In genomic region chr12:79986241-79986976, GRCm38 (mm10) we compare ENCODE assay signal across 8 mouse cellular contexts.
A peak's percentile ranks its signal among the peaks of the same experiment; 100 is the strongest.
DNase-seq lines count a peak whose midpoint lies in the region; ATAC-seq and TF ChIP-seq lines count a peak whose summit lies in the region.
"Had no signal": no experiment of that assay in that cellular context is flagged by ENCODE, and none has a peak within 500 bp of the region (broad histone marks: within the 10 kb centered on the region; RNA-seq: fewer than 3 reads in every experiment).

No protein-coding gene starts in this region.

- H3K27me3 ChIP-seq in lung, embryonic 14.5 days (ENCODE audit: insufficient read depth, low read length): no peaks in the 10 kb centered on the region
- no peaks in the 10 kb centered on the region for H3K27me3 ChIP-seq in heart, embryonic 13.5 days (replicated peaks)
- H3K27me3 ChIP-seq in limb, embryonic 10.5 days (ENCODE audit: low read depth, poor library complexity, severe bottlenecking): no peaks in the 10 kb centered on the region
- no peaks in the 10 kb centered on the region for H3K27me3 ChIP-seq in neural tube, embryonic 15.5 days (replicated peaks)

- peak; percentile 84 for ATAC-seq in lung, embryonic 14.5 days (ENCODE audit: insufficient read depth)
- no peak for ATAC-seq in heart, embryonic 13.5 days (ENCODE audit: extremely low read depth, insufficient number of reproducible peaks, low FRiP score, low TSS enrichment)
- no peak for ATAC-seq in neural tube, embryonic 15.5 days (ENCODE audit: low FRiP score)
- no peak for ATAC-seq in monocyte, adult 5-6 weeks (replicated peaks; ENCODE audit: insufficient number of reproducible peaks, low FRiP score, low TSS enrichment, poor library complexity, severe bottlenecking)

- H3K4me3 ChIP-seq in lung, embryonic 14.5 days (ENCODE audit: low read depth, low read length): no peak overlapping the region
- no peak overlapping the region for H3K4me3 ChIP-seq in heart, embryonic 13.5 days
- H3K4me3 ChIP-seq in limb, embryonic 10.5 days: no peak overlapping the region
- H3K4me3 ChIP-seq in neural tube, embryonic 15.5 days (replicated peaks): no peak overlapping the region
- H3K4me3 ChIP-seq: layer of hippocampus, adult 2 months had no signal

- H3K36me3 ChIP-seq in lung, embryonic 14.5 days (ENCODE audit: insufficient read depth): no peaks in the 10 kb centered on the region
- no peaks in the 10 kb centered on the region for H3K36me3 ChIP-seq in heart, embryonic 13.5 days
- no peaks in the 10 kb centered on the region for H3K36me3 ChIP-seq in limb, embryonic 10.5 days
- no peaks in the 10 kb centered on the region for H3K36me3 ChIP-seq in neural tube, embryonic 15.5 days

- WGBS in lung, embryonic 14.5 days: 9% methylated on average over 9 of the region's 9 CpGs
- WGBS in heart, embryonic 13.5 days: 21% methylated on average over 9 of the region's 9 CpGs
- WGBS in limb, embryonic 10.5 days: 29% methylated on average over 9 of the region's 9 CpGs
- WGBS in neural tube, embryonic 15.5 days: 48% methylated on average over 9 of the region's 9 CpGs

- H3K9ac ChIP-seq in lung, embryonic 14.5 days: no peak overlapping the region; the same call in 1 of the 2 replicates
- peak overlapping the region; percentile 35 for H3K9ac ChIP-seq in heart, embryonic 13.5 days
- no peak overlapping the region for H3K9ac ChIP-seq in neural tube, embryonic 15.5 days (replicated peaks)

- H3K4me1 ChIP-seq in lung, embryonic 14.5 days (ENCODE audit: insufficient read depth): peaks cover 58% of the 10 kb centered on the region
- H3K4me1 ChIP-seq in heart, embryonic 13.5 days: peaks cover 83% of the 10 kb centered on the region
- H3K4me1 ChIP-seq in limb, embryonic 10.5 days: peaks cover 52% of the 10 kb centered on the region
- peaks cover 44% of the 10 kb centered on the region for H3K4me1 ChIP-seq in neural tube, embryonic 15.5 days

- peak; percentile 87 for DNase-seq in lung, embryonic 14.5 days
- no peak for DNase-seq in lung, postnatal 14 days
- no peak for DNase-seq in limb, embryonic 10.5 days (ENCODE audit: low spot score)
- DNase-seq in urinary bladder, postnatal 10 days (ENCODE audit: low spot score): no peak

- H3K4me2 ChIP-seq in lung, embryonic 14.5 days: peak overlapping the region; percentile 27
- 0 out of 2 replicates have a peak overlapping the region, but pooled peaks have one; percentile 6 for H3K4me2 ChIP-seq in heart, embryonic 13.5 days
- no peak overlapping the region for H3K4me2 ChIP-seq in neural tube, embryonic 15.5 days

- H3K27ac ChIP-seq in lung, embryonic 14.5 days (ENCODE audit: low read depth): peak overlapping the region; percentile 94
- H3K27ac ChIP-seq in heart, embryonic 13.5 days (replicated peaks): peak overlapping the region; percentile 84
- peak overlapping the region; percentile 62 for H3K27ac ChIP-seq in limb, embryonic 10.5 days
- H3K27ac ChIP-seq in neural tube, embryonic 15.5 days (replicated peaks): peak overlapping the region; percentile 68; the same call in 1 of the 2 replicates
- H3K27ac ChIP-seq: layer of hippocampus, adult 2 months had no signal

- no peak for TF ChIP-seq CTCF in lung, embryonic 14.5 days (IDR thresholded peaks at IDR 0.05; ENCODE audit: low read depth)

- H3K9me3 ChIP-seq in lung, embryonic 14.5 days (ENCODE audit: low read depth, low read length): no peaks in the 10 kb centered on the region
- no peaks in the 10 kb centered on the region for H3K9me3 ChIP-seq in heart, embryonic 13.5 days
- H3K9me3 ChIP-seq in limb, embryonic 10.5 days (replicated peaks): no peaks in the 10 kb centered on the region
- no peaks in the 10 kb centered on the region for H3K9me3 ChIP-seq in neural tube, embryonic 15.5 days (replicated peaks)
